Mouse (Mus musculus) cortical plate, adult 2 months (tissue): Measurements from ENCODE around the gene Lmx1a. TPM values are rescaled to one million over a fixed set of nuclear protein-coding genes. Genes with fewer than 3 reads are reported as not detected.

ENCODE experiments used
- H3K27ac ChIP-seq: fragments of 200-500 bp; 2 replicates; pipeline ENCODE4 v1.5.1; 2012; ENCODE audit warnings: low read length, control low read depth, inconsistent platforms; ENCODE audit not compliant: insufficient read depth
- H3K4me1 ChIP-seq: fragments of 200-500 bp; 2 replicates; pipeline ENCODE4 v1.6.1; 2011; ENCODE audit warnings: low read length; ENCODE audit not compliant: control insufficient read depth, insufficient read depth
- H3K4me3 ChIP-seq: fragments of 200-500 bp; 2 replicates; pipeline ENCODE4 v1.5.1; 2011; ENCODE audit warnings: mild to moderate bottlenecking, low read length, control low read depth; ENCODE audit not compliant: insufficient read depth
- CTCF ChIP-seq: fragments of 200-500 bp; IDR thresholded peaks from 2 replicates; pipeline ENCODE4 v1.5.1; 2011; ENCODE audit warnings: mild to moderate bottlenecking, control low read depth, low read length; ENCODE audit not compliant: insufficient read depth; ENCODE audit errors: extremely low read depth
- POLR2A ChIP-seq: fragments of 200-500 bp; IDR thresholded peaks from 2 replicates; pipeline ENCODE4 v1.6.1; 2011; ENCODE audit warnings: mild to moderate bottlenecking, low read length, control low read depth; ENCODE audit not compliant: insufficient read depth; ENCODE audit errors: extremely low read depth
- polyA plus RNA-seq: library from polyadenylated mRNA; depleted of rRNA; stranded (reverse); fragments of >200 nt; gene quantifications from 2 replicates; pipeline ENCODE4 v1.2.3, GENCODE M21; 2012

Lmx1a gene
- polyA plus RNA-seq, 1 experiment: 0.02 TPM

GRCm38 (mm10) chr1:167803351-167803981 is 114.4 kb downstream of the Lmx1a start:
- no peak overlapping the region for H3K4me3 ChIP-seq
- H3K27ac ChIP-seq: no peak overlapping the region
- no peaks in the 10 kb centered on the region for H3K4me1 ChIP-seq
- no peak for TF ChIP-seq CTCF
- TF ChIP-seq POLR2A: no peak

GRCm38 (mm10) chr1:167804836-167805235 is 115.8 kb downstream of the Lmx1a start:
- no peak for TF ChIP-seq POLR2A
- no peak for TF ChIP-seq CTCF
- Histone ChIP-seq H3K27ac (no peak overlapping the region), H3K4me1 (no peaks in the 10 kb centered on the region), H3K4me3 (no peak overlapping the region)

- TF ChIP-seq CTCF (no peak), POLR2A (no peak)
- no peak overlapping the region for H3K4me3 ChIP-seq
- no peak overlapping the region for H3K27ac ChIP-seq
- no peaks in the 10 kb centered on the region for H3K4me1 ChIP-seq
Observed at GRCm38 (mm10) chr1:167811141-167811540, 122.1 kb downstream of the Lmx1a start.

- H3K4me3 ChIP-seq: no peak overlapping the region
- H3K4me1 ChIP-seq: no peaks in the 10 kb centered on the region
- no peak for TF ChIP-seq POLR2A
- TF ChIP-seq CTCF: no peak
- no peak overlapping the region for H3K27ac ChIP-seq
Observed at GRCm38 (mm10) chr1:167815166-167815565, 126.1 kb downstream of the Lmx1a start.

- no peak for TF ChIP-seq CTCF
- no peak for TF ChIP-seq POLR2A
- H3K4me1 ChIP-seq: no peaks in the 10 kb centered on the region
Observed at GRCm38 (mm10) chr1:167817028-167817427, 128.0 kb downstream of the Lmx1a start.

GRCm38 (mm10) chr1:167817616-167818015 is 128.6 kb downstream of the Lmx1a start:
- Histone ChIP-seq H3K4me1 (no peaks in the 10 kb centered on the region), H3K4me3 (no peak overlapping the region)
- TF ChIP-seq POLR2A (no peak), CTCF (no peak)

More at GRCm38 (mm10) chr1:167817028-167817427, 128.0 kb downstream of the Lmx1a start:
- H3K4me3 ChIP-seq: no peak overlapping the region
- no peak overlapping the region for H3K27ac ChIP-seq

GRCm38 (mm10) chr1:167820031-167820430 is 131.0 kb downstream of the Lmx1a start:
- no peaks in the 10 kb centered on the region for H3K4me1 ChIP-seq
- H3K4me3 ChIP-seq: no peak overlapping the region
- H3K27ac ChIP-seq: no peak overlapping the region
- TF ChIP-seq CTCF (no peak), POLR2A (no peak)

More at GRCm38 (mm10) chr1:167817616-167818015, 128.6 kb downstream of the Lmx1a start:
- no peak overlapping the region for H3K27ac ChIP-seq

GRCm38 (mm10) chr1:167821125-167821524 is 132.1 kb downstream of the Lmx1a start:
- no peak for TF ChIP-seq CTCF
- no peak for TF ChIP-seq POLR2A
- no peak overlapping the region for H3K4me3 ChIP-seq
- H3K27ac ChIP-seq: no peak overlapping the region
- no peaks in the 10 kb centered on the region for H3K4me1 ChIP-seq

GRCm38 (mm10) chr1:167830291-167830690 is 141.3 kb downstream of the Lmx1a start:
- Histone ChIP-seq H3K27ac (no peak overlapping the region), H3K4me3 (no peak overlapping the region), H3K4me1 (no peaks in the 10 kb centered on the region)
- no peak for TF ChIP-seq POLR2A
- TF ChIP-seq CTCF: no peak

- no peak overlapping the region for H3K27ac ChIP-seq
- TF ChIP-seq POLR2A: no peak
- TF ChIP-seq CTCF: no peak
- H3K4me1 ChIP-seq: no peaks in the 10 kb centered on the region
- H3K4me3 ChIP-seq: no peak overlapping the region
Observed at GRCm38 (mm10) chr1:167831601-167832000, 142.6 kb downstream of the Lmx1a start.

GRCm38 (mm10) chr1:167854801-167855200 is 165.8 kb downstream of the Lmx1a start:
- H3K4me3 ChIP-seq: no peak overlapping the region
- TF ChIP-seq CTCF: no peak
- no peak for TF ChIP-seq POLR2A

More at GRCm38 (mm10) chr1:167854801-167855200, 165.8 kb downstream of the Lmx1a start:
- Histone ChIP-seq H3K4me1 (no peaks in the 10 kb centered on the region), H3K27ac (no peak overlapping the region)
